ENCODE assay signal across 8 mouse cellular contexts in genomic region chr1:192856411-192856810, GRCm38 (mm10). TPM values are rescaled to one million over a fixed set of nuclear protein-coding genes. Genes with fewer than 3 reads are reported as not detected.
DNase-seq lines count a peak whose midpoint lies in the region; ATAC-seq and TF ChIP-seq lines count a peak whose summit lies in the region.

No protein-coding gene starts in this region.

- no peak overlapping the region for H3K27ac ChIP-seq in kidney, embryonic 14.5 days (ENCODE audit: low read depth, low read length)
- no peak overlapping the region for H3K27ac ChIP-seq in kidney, adult 2 months (ENCODE audit: insufficient read depth, low read depth, low read length)
- peak overlapping the region; percentile 98 for H3K27ac ChIP-seq in hindbrain, embryonic 13.5 days
- H3K27ac ChIP-seq in neural tube, embryonic 11.5 days (ENCODE audit: low read depth, low read length): no peak overlapping the region

- H3K4me1 ChIP-seq in kidney, embryonic 14.5 days (ENCODE audit: control insufficient read depth, insufficient read depth, low read length): peaks cover 18% of the 10 kb centered on the region; the same call in 1 of the 2 replicates
- H3K4me1 ChIP-seq in kidney, adult 2 months (ENCODE audit: control insufficient read depth, insufficient read depth, low read length): peaks cover 3% of the 10 kb centered on the region
- H3K4me1 ChIP-seq in hindbrain, embryonic 13.5 days (replicated peaks): peaks cover 44% of the 10 kb centered on the region
- H3K4me1 ChIP-seq in neural tube, embryonic 11.5 days (ENCODE audit: control insufficient read depth, insufficient read depth, low read length): peaks cover 24% of the 10 kb centered on the region

- H3K4me3 ChIP-seq in kidney, embryonic 14.5 days (ENCODE audit: low read length): no peak overlapping the region
- H3K4me3 ChIP-seq in kidney, adult 2 months (ENCODE audit: insufficient read depth, low read depth, low read length): no peak overlapping the region
- H3K4me3 ChIP-seq in hindbrain, embryonic 13.5 days: no peak overlapping the region
- H3K4me3 ChIP-seq in neural tube, embryonic 11.5 days (ENCODE audit: low read depth, low read length): no peak overlapping the region

- H3K9ac ChIP-seq in kidney, embryonic 14.5 days (ENCODE audit: low read depth, low read length): no peak overlapping the region
- 0 out of 2 replicates have a peak overlapping the region, but pooled peaks have one; percentile 96 for H3K9ac ChIP-seq in hindbrain, embryonic 13.5 days
- no peak overlapping the region for H3K9ac ChIP-seq in neural tube, embryonic 11.5 days (ENCODE audit: low read length)

- H3K4me2 ChIP-seq in kidney, embryonic 14.5 days (replicated peaks; ENCODE audit: low read depth, low read length): peak overlapping the region; percentile 93; the same call in 1 of the 2 replicates
- peak overlapping the region; percentile 82 for H3K4me2 ChIP-seq in hindbrain, embryonic 13.5 days
- H3K4me2 ChIP-seq in neural tube, embryonic 11.5 days (ENCODE audit: low read depth): peak overlapping the region; percentile 12; the same call in 1 of the 2 replicates

- H3K36me3 ChIP-seq in kidney, embryonic 14.5 days (ENCODE audit: control insufficient read depth, insufficient read depth, low read length): no peaks in the 10 kb centered on the region
- no peaks in the 10 kb centered on the region for H3K36me3 ChIP-seq in kidney, adult 2 months (ENCODE audit: control insufficient read depth, insufficient read depth, low read length)
- H3K36me3 ChIP-seq in hindbrain, embryonic 13.5 days: no peaks in the 10 kb centered on the region
- H3K36me3 ChIP-seq in neural tube, embryonic 11.5 days (ENCODE audit: control insufficient read depth, insufficient read depth, low read length): no peaks in the 10 kb centered on the region

- no peak for TF ChIP-seq CTCF in kidney, adult 2 months (conservative IDR thresholded peaks at IDR 0.05; ENCODE audit: insufficient read depth, insufficient read length, low read depth, low read length)

- WGBS in kidney, embryonic 14.5 days: 10% methylated on average over 10 of the region's 10 CpGs
- WGBS in kidney, adult 2 months: 68% methylated on average over 10 of the region's 10 CpGs
- 11% methylated on average over 10 of the region's 10 CpGs for WGBS in hindbrain, embryonic 13.5 days
- 5% methylated on average over 10 of the region's 10 CpGs for WGBS in neural tube, embryonic 11.5 days

- no peak for ATAC-seq in kidney, embryonic 14.5 days (ENCODE audit: low FRiP score, low TSS enrichment)
- ATAC-seq in hindbrain, embryonic 13.5 days (ENCODE audit: low FRiP score): no peak
- no peak for ATAC-seq in neural tube, embryonic 11.5 days (ENCODE audit: insufficient read depth, low FRiP score, low TSS enrichment)
- no peak for ATAC-seq in monocyte, adult 5-6 weeks (replicated peaks; ENCODE audit: insufficient number of reproducible peaks, low FRiP score, low TSS enrichment, poor library complexity, severe bottlenecking)

- H3K27me3 ChIP-seq in kidney, embryonic 14.5 days (ENCODE audit: control insufficient read depth, insufficient read depth, low read length): peaks cover 10% of the 10 kb centered on the region
- no peaks in the 10 kb centered on the region for H3K27me3 ChIP-seq in kidney, adult 2 months (replicated peaks; ENCODE audit: control insufficient read depth, insufficient read depth, low read length)
- peaks cover 16% of the 10 kb centered on the region for H3K27me3 ChIP-seq in hindbrain, embryonic 13.5 days
- peaks cover 38% of the 10 kb centered on the region for H3K27me3 ChIP-seq in neural tube, embryonic 11.5 days (ENCODE audit: control insufficient read depth, insufficient read depth, low read length)

- no peak for DNase-seq in kidney, adult 2 months
- DNase-seq in brain, adult 2 months (ENCODE audit: low read depth, low spot score): peak; percentile 47
- DNase-seq in neural tube, embryonic 11.5 days (ENCODE audit: low spot score): peak; percentile 35
- no peak for DNase-seq in T-cell, adult 2 months (ENCODE audit: low spot score)
- no peak for DNase-seq in urinary bladder, postnatal 36 days (ENCODE audit: low spot score in 2 of 2)

- TF ChIP-seq POLR2A in kidney, adult 2 months (IDR thresholded peaks at IDR 0.05; ENCODE audit: low read depth, low read length): no peak

- no peaks in the 10 kb centered on the region for H3K9me3 ChIP-seq in kidney, embryonic 14.5 days (ENCODE audit: control insufficient read depth, low read length)
- no peaks in the 10 kb centered on the region for H3K9me3 ChIP-seq in hindbrain, embryonic 13.5 days
- no peaks in the 10 kb centered on the region for H3K9me3 ChIP-seq in neural tube, embryonic 11.5 days (ENCODE audit: control insufficient read depth, low read length)

RNA-seq across cellular contexts. Expression of gene Sertad4, which starts 0.9 kb away (rescaled TPM):
- 15.7 and 23.9 TPM in 2 replicates for polyA plus RNA-seq in kidney, embryonic 14.5 days (2014; fragmentation: Nextera tagmentation; extraction: Ambion mirVana)
- 1.6 and 2.6 TPM in 2 replicates for polyA plus RNA-seq in kidney, adult 2 months (2012; rRNA removed)
- 26.0 and 27.5 TPM in 2 replicates for polyA plus RNA-seq in hindbrain, embryonic 13.5 days (2015; fragmentation: Nextera tagmentation; extraction: Ambion mirVana)
- 19.3 and 22.8 TPM in 2 replicates for polyA plus RNA-seq in neural tube, embryonic 11.5 days (2014; fragmentation: Nextera tagmentation; extraction: Ambion mirVana)
- not detected in 3 replicates for total RNA-seq in monocyte, adult 5-6 weeks (2017)

Comparison
In these comparisons a context has a peak if more than half of its experiments do, and no peak if none do; other contexts are left out.
1. H3K4me2 ChIP-seq: peak in every context shown above with its lines; median percentile 93 in kidney, embryonic 14.5 days; 82 in hindbrain, embryonic 13.5 days; 12 in neural tube, embryonic 11.5 days.
2. DNase-seq: peak in brain, adult 2 months (single experiment) and neural tube, embryonic 11.5 days (single experiment); none in kidney, adult 2 months (single experiment), T-cell, adult 2 months (single experiment) and urinary bladder, postnatal 36 days (0 of 2).